Mouse (Mus musculus): ENCODE results near the gene Spata7.

DNA sequence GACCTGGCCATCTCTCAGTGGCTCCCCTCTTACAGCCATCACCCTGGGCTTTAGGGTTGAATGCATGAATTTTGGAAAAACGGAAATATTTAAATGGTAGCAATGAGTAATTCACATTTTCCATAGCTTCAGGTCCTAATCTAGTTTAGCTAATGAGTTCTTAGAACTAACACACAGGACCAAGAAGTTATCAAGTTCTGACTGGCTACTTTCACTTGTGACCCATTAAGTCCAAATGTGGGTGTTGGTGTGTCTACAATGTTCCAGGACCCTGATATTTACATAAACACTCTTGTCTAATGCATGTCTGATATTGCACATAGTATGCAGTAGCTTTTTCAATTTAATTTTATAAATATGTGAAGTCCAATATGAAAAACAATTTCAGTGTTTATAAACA is 22.7 kb upstream of the Spata7 start:
- TF ChIP-seq CTCF (IDR thresholded peaks at IDR 0.05; ENCODE audit: insufficient read depth, low read depth, low read length) (no peak), POLR2A (IDR thresholded peaks at IDR 0.05; ENCODE audit: insufficient read depth, low read depth, low read length) (no peak)

Data from olfactory bulb, adult 2 months (tissue).